Mouse (Mus musculus): ENCODE measurements around the gene Apoc2. TPM values are rescaled to one million over a fixed set of nuclear protein-coding genes. Genes with fewer than 3 reads are reported as not detected.
"Not testable (repeated sequence)": the region's sequence is repeated elsewhere in the genome, so short reads cannot be mapped to it uniquely, and the experiment has no call there.

The Apoc2 gene
- polyA plus RNA-seq, 1 experiment from 2014 or later = 8.7 TPM

GRCm38 (mm10) chr7:19688101-19688500, 10.4 kb upstream of the Apoc2 start:
- H3K4me2 ChIP-seq (replicated peaks; ENCODE audit: low read depth) = no peak overlapping the region
- no peaks in the 10 kb centered on the region for H3K4me1 ChIP-seq (replicated peaks; ENCODE audit: control insufficient read depth, insufficient read depth)
- no peak overlapping the region for H3K9ac ChIP-seq (ENCODE audit: low read length)
- H3K27ac ChIP-seq (replicated peaks) = no peak overlapping the region
- no peak overlapping the region for H3K4me3 ChIP-seq (ENCODE audit: low read depth, low read length)
- no peaks in the 10 kb centered on the region for H3K36me3 ChIP-seq (ENCODE audit: control insufficient read depth, insufficient read depth, low read length)
- no peaks in the 10 kb centered on the region for H3K9me3 ChIP-seq (ENCODE audit: control insufficient read depth, low read length)
- H3K27me3 ChIP-seq (ENCODE audit: control insufficient read depth, insufficient read depth, low read length) = no peaks in the 10 kb centered on the region
- WGBS = 93% methylated on average over 10 of the region's 10 CpGs
- no peak for TF ChIP-seq EP300 (optimal IDR thresholded peaks at IDR 0.05)
- TF ChIP-seq CTCF (IDR thresholded peaks at IDR 0.05; ENCODE audit: low read depth) = no peak
- DNase-seq (ENCODE audit: low spot score) = no peak
- ATAC-seq (ENCODE audit: low FRiP score, low TSS enrichment) = no peak

GRCm38 (mm10) chr7:19686927-19687583, 9.3 kb upstream of the Apoc2 start:
- not testable (repeated sequence) for H3K4me1 ChIP-seq (replicated peaks; ENCODE audit: control insufficient read depth, insufficient read depth); H3K9me3 ChIP-seq (ENCODE audit: control insufficient read depth, low read length); H3K36me3 ChIP-seq (ENCODE audit: control insufficient read depth, insufficient read depth, low read length); DNase-seq (ENCODE audit: low spot score); H3K4me2 ChIP-seq (replicated peaks; ENCODE audit: low read depth); H3K4me3 ChIP-seq (ENCODE audit: low read depth, low read length); H3K27ac ChIP-seq (replicated peaks); H3K9ac ChIP-seq (ENCODE audit: low read length); H3K27me3 ChIP-seq (ENCODE audit: control insufficient read depth, insufficient read depth, low read length)
- WGBS = 48% methylated on average over 8 of the region's 8 CpGs
- ATAC-seq (ENCODE audit: low FRiP score, low TSS enrichment) = 0 out of 2 replicates have a peak, but pooled peaks have one; percentile 8

GRCm38 (mm10) chr7:19686521-19686920, 8.8 kb upstream of the Apoc2 start:
- 0 out of 2 replicates have a peak, but pooled peaks have one; percentile 34 for ATAC-seq (ENCODE audit: low FRiP score, low TSS enrichment)
- H3K27me3 ChIP-seq (ENCODE audit: control insufficient read depth, insufficient read depth, low read length) = no peaks in the 10 kb centered on the region
- H3K4me2 ChIP-seq (replicated peaks; ENCODE audit: low read depth) = no peak overlapping the region
- H3K9me3 ChIP-seq (ENCODE audit: control insufficient read depth, low read length) = no peaks in the 10 kb centered on the region
- no peaks in the 10 kb centered on the region for H3K36me3 ChIP-seq (ENCODE audit: control insufficient read depth, insufficient read depth, low read length)
- no peak overlapping the region for H3K4me3 ChIP-seq (ENCODE audit: low read depth, low read length)
- H3K27ac ChIP-seq (replicated peaks) = no peak overlapping the region
- TF ChIP-seq CTCF (IDR thresholded peaks at IDR 0.05; ENCODE audit: low read depth) (no peak), EP300 (optimal IDR thresholded peaks at IDR 0.05) (no peak)
- WGBS = 75% methylated on average over 6 of the region's 6 CpGs
- no peaks in the 10 kb centered on the region for H3K4me1 ChIP-seq (replicated peaks; ENCODE audit: control insufficient read depth, insufficient read depth)
- DNase-seq (ENCODE audit: low spot score) = no peak
- no peak overlapping the region for H3K9ac ChIP-seq (ENCODE audit: low read length)

- TF ChIP-seq CTCF (IDR thresholded peaks at IDR 0.05; ENCODE audit: low read depth) = no peak
- no peak for TF ChIP-seq EP300 (optimal IDR thresholded peaks at IDR 0.05)
- DNase-seq (ENCODE audit: low spot score) (no peak), ATAC-seq (ENCODE audit: low FRiP score, low TSS enrichment) (no peak)
- WGBS = 52% methylated on average over 4 of the region's 4 CpGs
- Histone ChIP-seq H3K9me3 (ENCODE audit: control insufficient read depth, low read length) (no peaks in the 10 kb centered on the region), H3K4me2 (replicated peaks; ENCODE audit: low read depth) (no peak overlapping the region), H3K9ac (ENCODE audit: low read length) (no peak overlapping the region), H3K4me3 (ENCODE audit: low read depth, low read length) (no peak overlapping the region), H3K4me1 (replicated peaks; ENCODE audit: control insufficient read depth, insufficient read depth) (no peaks in the 10 kb centered on the region), H3K27me3 (ENCODE audit: control insufficient read depth, insufficient read depth, low read length) (no peaks in the 10 kb centered on the region), H3K36me3 (ENCODE audit: control insufficient read depth, insufficient read depth, low read length) (no peaks in the 10 kb centered on the region), H3K27ac (replicated peaks) (no peak overlapping the region)
Observed at GRCm38 (mm10) chr7:19685374-19685773, 7.6 kb upstream of the Apoc2 start.

GRCm38 (mm10) chr7:19683771-19684201, 6.0 kb upstream of the Apoc2 start:
- DNase-seq (ENCODE audit: low spot score) (no peak), ATAC-seq (ENCODE audit: low FRiP score, low TSS enrichment) (no peak)
- Histone ChIP-seq H3K27ac (replicated peaks) (no peak overlapping the region), H3K4me2 (replicated peaks; ENCODE audit: low read depth) (no peak overlapping the region), H3K4me1 (replicated peaks; ENCODE audit: control insufficient read depth, insufficient read depth) (no peaks in the 10 kb centered on the region), H3K27me3 (ENCODE audit: control insufficient read depth, insufficient read depth, low read length) (no peaks in the 10 kb centered on the region), H3K9me3 (ENCODE audit: control insufficient read depth, low read length) (no peaks in the 10 kb centered on the region), H3K36me3 (ENCODE audit: control insufficient read depth, insufficient read depth, low read length) (no peaks in the 10 kb centered on the region), H3K9ac (ENCODE audit: low read length) (no peak overlapping the region), H3K4me3 (ENCODE audit: low read depth, low read length) (no peak overlapping the region)
- WGBS = 84% methylated on average over 6 of the region's 6 CpGs
- no peak for TF ChIP-seq CTCF (IDR thresholded peaks at IDR 0.05; ENCODE audit: low read depth)
- no peak for TF ChIP-seq EP300 (optimal IDR thresholded peaks at IDR 0.05)

GRCm38 (mm10) chr7:19682979-19683378, 5.2 kb upstream of the Apoc2 start:
- DNase-seq (ENCODE audit: low spot score) (no peak), ATAC-seq (ENCODE audit: low FRiP score, low TSS enrichment) (no peak)
- H3K9me3 ChIP-seq (ENCODE audit: control insufficient read depth, low read length) = no peaks in the 10 kb centered on the region

More at GRCm38 (mm10) chr7:19682979-19683378, 5.2 kb upstream of the Apoc2 start:
- Histone ChIP-seq H3K36me3 (ENCODE audit: control insufficient read depth, insufficient read depth, low read length) (no peaks in the 10 kb centered on the region), H3K27ac (replicated peaks) (no peak overlapping the region), H3K4me3 (ENCODE audit: low read depth, low read length) (no peak overlapping the region), H3K4me2 (replicated peaks; ENCODE audit: low read depth) (no peak overlapping the region), H3K9ac (ENCODE audit: low read length) (no peak overlapping the region), H3K27me3 (ENCODE audit: control insufficient read depth, insufficient read depth, low read length) (no peaks in the 10 kb centered on the region), H3K4me1 (replicated peaks; ENCODE audit: control insufficient read depth, insufficient read depth) (no peaks in the 10 kb centered on the region)
- TF ChIP-seq EP300 (optimal IDR thresholded peaks at IDR 0.05) (no peak), CTCF (IDR thresholded peaks at IDR 0.05; ENCODE audit: low read depth) (no peak)
- WGBS = 55% methylated on average over 3 of the region's 3 CpGs

Measured in stomach, postnatal 0 days (tissue).